Mouse (Mus musculus): ENCODE measurements at regions not wholly inside any gene's neighbourhood (a gene's known extent, or its start where the extent isn't known, plus 50 kb on each side); places are given as distances from the start of the nearest gene placed in this dataset.

DNA sequence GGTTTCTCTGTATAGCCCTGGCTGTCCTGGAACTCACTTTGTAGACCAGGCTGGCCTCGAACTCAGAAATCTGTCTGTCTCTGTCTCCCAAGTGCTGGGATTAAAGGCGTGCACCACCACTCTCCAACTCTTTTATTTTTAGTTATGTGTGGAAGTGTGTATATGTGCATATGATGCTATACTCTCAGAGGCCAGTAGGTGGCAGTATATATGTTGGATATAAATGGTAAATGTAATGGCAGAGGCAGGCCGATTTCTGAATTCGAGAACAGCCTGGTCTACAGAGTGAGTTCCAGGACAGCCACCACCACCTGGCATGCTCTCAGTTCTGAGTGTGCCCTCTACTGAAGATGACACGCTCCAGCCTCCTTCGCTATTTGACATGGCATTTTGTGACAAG, 214.4 kb upstream of the Chl1 start:
- TF ChIP-seq GATA1 (IDR thresholded peaks at IDR 0.05; ENCODE audit: borderline replicate concordance, low read length): no peak
- TF ChIP-seq FLI1 (IDR thresholded peaks at IDR 0.05; ENCODE audit: low read length): no peak
